Mouse (Mus musculus): ENCODE data around the gene Zfp65. TPM values are rescaled to one million over a fixed set of nuclear protein-coding genes. Genes with fewer than 3 reads are reported as not detected.

The Zfp65 gene
- total RNA-seq, 2 experiments from 2014 or later, result 6.0 to 6.8 TPM

Other genes with a start within 250 kb of the Zfp65 start
- 10 to 100 TPM; 13.6 to 14.4 TPM for gene Zfp874b, start 244.9 kb downstream of the Zfp65 start, total RNA-seq (2021)
- 1 to 10 TPM; 4.4 to 5.1 TPM for gene Zfp58, start 228.6 kb downstream of the Zfp65 start, total RNA-seq (2021)
- under 1 TPM in 1 of 2 experiments, not detected in 1; 0.45 TPM for gene Gm26965, start 203.0 kb downstream of the Zfp65 start, total RNA-seq (2021)
- gene Zfp87, start 203.0 kb downstream of the Zfp65 start, total RNA-seq (2021), result 10 to 100 TPM; 10.9 to 11.0 TPM
- 1 to 10 TPM; 3.9 to 4.8 TPM for gene Zfp748, start 175.3 kb downstream of the Zfp65 start, total RNA-seq (2021)
- 1 to 10 TPM; 4.3 TPM for gene Zfp729b, start 119.5 kb downstream of the Zfp65 start, total RNA-seq (2021)
- gene Gm49345, start 91.4 kb downstream of the Zfp65 start, total RNA-seq (2021), result under 1 TPM; 0.34 to 0.38 TPM
- gene Zfp729a, start 91.4 kb downstream of the Zfp65 start, total RNA-seq (2021), result 1 to 10 TPM; 3.4 TPM
- 1 to 10 TPM; 6.4 to 7.1 TPM for gene Zfp738, start 42.1 kb downstream of the Zfp65 start, total RNA-seq (2021)
- gene Zfp85, start 26.1 kb upstream of the Zfp65 start, total RNA-seq (2021), result 1 to 10 TPM; 1.8 to 3.1 TPM
- 1 to 10 TPM in 1 of 2 experiments, under 1 TPM in 1; 0.90 to 1.1 TPM for gene Zfp493, start 50.5 kb upstream of the Zfp65 start, total RNA-seq (2021)
- gene Zfp273, start 84.6 kb upstream of the Zfp65 start, total RNA-seq (2021), result 1 to 10 TPM; 1.9 to 2.2 TPM
- gene Gm10037, start 101.9 kb upstream of the Zfp65 start, total RNA-seq (2021), result under 1 TPM; 0.76 to 0.78 TPM
- not detected for gene BC048507, start 134.2 kb upstream of the Zfp65 start, total RNA-seq (2021)